Mouse (Mus musculus) retina, postnatal 1 day (tissue): ENCODE measurements at regions not wholly inside any gene's neighbourhood (a gene's known extent, or its start where the extent isn't known, plus 50 kb on each side); places are given as distances from the start of the nearest gene placed in this dataset.
A peak's percentile ranks its signal among the peaks of the same experiment; 100 is the strongest.
"Not testable (repeated sequence)": the region's sequence is repeated elsewhere in the genome, so short reads cannot be mapped to it uniquely, and the experiment has no call there.

Source experiments
- DNase-seq: peaks from one replicate; pipeline ENCODE4 v3.0.0-alpha.2; 2012

- no peak for DNase-seq
These were observed 211.4 kb downstream of the Zfp619 start for GRCm38 (mm10) chr7:39728930-39729329.

GRCm38 (mm10) chr7:39729723-39730122, 212.2 kb downstream of the Zfp619 start:
- DNase-seq: no peak

- DNase-seq: no peak
These were observed 215.2 kb downstream of the Zfp619 start for GRCm38 (mm10) chr7:39732790-39733189.

- DNase-seq: not testable (repeated sequence)
These were observed 230.8 kb downstream of the Zfp619 start for GRCm38 (mm10) chr7:39748395-39748794.

GRCm38 (mm10) chr7:39750448-39750847, 232.9 kb downstream of the Zfp619 start:
- DNase-seq: no peak

- no peak for DNase-seq
These were observed 246.8 kb downstream of the Zfp619 start for GRCm38 (mm10) chr7:39764366-39764765.

- no peak for DNase-seq
These were observed 247.5 kb downstream of the Zfp619 start for GRCm38 (mm10) chr7:39765094-39765493.

GRCm38 (mm10) chr7:39773291-39773690, 255.7 kb downstream of the Zfp619 start:
- DNase-seq: no peak

- no peak for DNase-seq
These were observed 271.8 kb downstream of the Zfp619 start for GRCm38 (mm10) chr7:39789321-39789720.

- DNase-seq: no peak
These were observed 272.3 kb downstream of the Zfp619 start for GRCm38 (mm10) chr7:39789880-39790279.

GRCm38 (mm10) chr7:39794751-39795150, 277.2 kb downstream of the Zfp619 start:
- no peak for DNase-seq

GRCm38 (mm10) chr7:39804276-39804675, 286.7 kb downstream of the Zfp619 start:
- DNase-seq: no peak

GRCm38 (mm10) chr7:39818036-39818435, 300.5 kb downstream of the Zfp619 start:
- DNase-seq: no peak

GRCm38 (mm10) chr7:39822550-39823178, 305.1 kb downstream of the Zfp619 start:
- DNase-seq: no peak

GRCm38 (mm10) chr7:39828378-39828777, 310.8 kb downstream of the Zfp619 start:
- no peak for DNase-seq

GRCm38 (mm10) chr7:39830831-39831230, 313.3 kb downstream of the Zfp619 start:
- no peak for DNase-seq

- no peak for DNase-seq
These were observed 324.4 kb downstream of the Zfp619 start for GRCm38 (mm10) chr7:39841988-39842387.

GRCm38 (mm10) chr7:39847914-39848782, 330.6 kb downstream of the Zfp619 start:
- peak; percentile 73 for DNase-seq

- no peak for DNase-seq
These were observed 339.7 kb downstream of the Zfp619 start for GRCm38 (mm10) chr7:39857301-39857700.

- no peak for DNase-seq
These were observed 345.3 kb downstream of the Zfp619 start for GRCm38 (mm10) chr7:39862835-39863234.

GRCm38 (mm10) chr7:39864130-39864529, 346.6 kb downstream of the Zfp619 start:
- no peak for DNase-seq

- DNase-seq: no peak
These were observed 347.2 kb downstream of the Zfp619 start for GRCm38 (mm10) chr7:39864781-39865180.

- peak; percentile 12 for DNase-seq
These were observed 349.3 kb downstream of the Zfp619 start for GRCm38 (mm10) chr7:39866674-39867428.
